Comparison of ENCODE assay signal across 8 mouse cellular contexts in the genomic region with DNA sequence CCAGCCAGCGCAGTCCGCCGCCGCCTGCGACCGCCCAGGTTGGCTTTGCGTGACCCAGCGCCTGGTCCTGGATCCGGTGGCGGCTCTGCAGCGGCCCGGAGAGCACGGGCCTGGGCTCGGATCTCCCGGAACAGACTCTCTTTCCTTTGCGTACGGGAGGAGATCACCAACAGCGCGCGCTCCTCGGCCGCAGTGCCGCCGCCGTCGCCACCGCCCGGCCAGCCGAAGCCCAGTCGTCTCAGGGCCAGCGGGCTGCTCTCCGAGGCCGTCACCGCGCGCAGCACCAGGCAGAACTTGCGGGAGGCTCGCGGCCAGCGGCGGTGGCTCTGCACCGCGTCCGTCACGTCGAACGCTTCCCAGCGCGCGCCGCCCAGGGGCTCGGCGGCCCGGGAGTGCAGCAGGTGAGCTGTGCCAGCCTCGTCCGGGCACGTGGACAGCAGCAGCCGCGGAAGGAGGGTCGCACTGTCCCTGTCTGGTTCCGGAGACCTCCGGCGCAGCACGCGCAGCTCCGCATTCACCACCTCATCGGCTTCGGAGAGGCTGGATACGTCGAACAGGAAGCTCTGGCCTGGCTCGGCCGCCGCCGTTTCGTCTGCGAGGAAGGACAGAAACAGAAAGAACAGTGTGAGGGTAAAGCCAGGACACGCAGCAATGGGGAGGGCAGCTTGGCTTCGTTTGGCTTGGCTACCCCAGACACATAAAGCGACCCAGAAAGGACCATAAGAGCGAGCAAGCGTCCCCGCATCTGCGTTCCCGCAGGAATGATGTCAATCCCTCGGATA. TPM values are rescaled to one million over a fixed set of nuclear protein-coding genes. Genes with fewer than 3 reads are reported as not detected.
DNase-seq lines count a peak whose midpoint lies in the region; ATAC-seq and TF ChIP-seq lines count a peak whose summit lies in the region.
"Had no signal": no experiment of that assay in that cellular context is flagged by ENCODE, and none has a peak within 500 bp of the region (broad histone marks: within the 10 kb centered on the region; RNA-seq: fewer than 3 reads in every experiment).

No protein-coding gene starts in this region.

- no peak overlapping the region for H3K27ac ChIP-seq in forebrain, embryonic 14.5 days (ENCODE audit: low read depth, low read length)
- no peak overlapping the region for H3K27ac ChIP-seq in liver, embryonic 13.5 days
- H3K27ac ChIP-seq in layer of hippocampus, adult 2 months, result no peak overlapping the region

- ATAC-seq in megakaryocyte, adult 5-6 weeks (ENCODE audit: poor library complexity, severe bottlenecking), result no peak
- no peak; the same call in 1 of the 2 replicates for ATAC-seq in forebrain, embryonic 14.5 days
- 0 out of 2 replicates have a peak, but pooled peaks have one; percentile 7 for ATAC-seq in liver, embryonic 13.5 days (ENCODE audit: low read depth)

- H3K36me3 ChIP-seq in megakaryocyte, embryonic 14.5 days (replicated peaks; ENCODE audit: low read length), result no peaks in the 10 kb centered on the region
- no peaks in the 10 kb centered on the region for H3K36me3 ChIP-seq in forebrain, embryonic 14.5 days (ENCODE audit: control insufficient read depth, insufficient read depth, low read length)
- H3K36me3 ChIP-seq in liver, embryonic 13.5 days, result no peaks in the 10 kb centered on the region

- DNase-seq in forebrain, embryonic 14.5 days (ENCODE audit: low spot score), result no peak
- DNase-seq in liver, embryonic 13.5 days, result no peak
- no peak for DNase-seq in layer of hippocampus, adult 2 months (ENCODE audit: low spot score in 2 of 2)
- no peak for DNase-seq in layer of hippocampus, postnatal 10 days (ENCODE audit: low spot score in 2 of 2)
- DNase-seq in layer of hippocampus, adult 18-20 months (ENCODE audit: low spot score in 2 of 2), result no peak
- DNase-seq: adrenal gland, postnatal 10 days had no signal

- peak overlapping the region; percentile 90 for H3K4me3 ChIP-seq in megakaryocyte, embryonic 14.5 days (replicated peaks)
- H3K4me3 ChIP-seq in forebrain, embryonic 14.5 days (ENCODE audit: low read depth, low read length), result peak overlapping the region; percentile 33
- peak overlapping the region; percentile 39 for H3K4me3 ChIP-seq in liver, embryonic 13.5 days (replicated peaks)
- no peak overlapping the region for H3K4me3 ChIP-seq in layer of hippocampus, adult 2 months

- no peak for TF ChIP-seq CTCF in layer of hippocampus, adult 2 months (conservative IDR thresholded peaks at IDR 0.05)

- peak overlapping the region; percentile 17; the same call in 1 of the 2 replicates for H3K9ac ChIP-seq in forebrain, embryonic 14.5 days (ENCODE audit: low read length)
- H3K9ac ChIP-seq in liver, embryonic 13.5 days, result no peak overlapping the region

- under 1% methylated on average over 74 of the region's 85 CpGs for WGBS in forebrain, embryonic 14.5 days
- 4% methylated on average over 69 of the region's 85 CpGs for WGBS in liver, embryonic 13.5 days (ENCODE audit: insufficient replicate concordance)

- H3K9me3 ChIP-seq in megakaryocyte, embryonic 14.5 days, result no peaks in the 10 kb centered on the region; the same call in 1 of the 2 replicates
- no peaks in the 10 kb centered on the region for H3K9me3 ChIP-seq in forebrain, embryonic 14.5 days (replicated peaks; ENCODE audit: control insufficient read depth, low read length)
- H3K9me3 ChIP-seq in liver, embryonic 13.5 days (replicated peaks), result no peaks in the 10 kb centered on the region

- H3K27me3 ChIP-seq in megakaryocyte, embryonic 14.5 days (replicated peaks), result peaks cover 91% of the 10 kb centered on the region
- H3K27me3 ChIP-seq in forebrain, embryonic 14.5 days (replicated peaks; ENCODE audit: control insufficient read depth, insufficient read depth, low read length), result peaks cover 80% of the 10 kb centered on the region
- H3K27me3 ChIP-seq in liver, embryonic 13.5 days, result peaks cover 91% of the 10 kb centered on the region

- peak overlapping the region; percentile 49 for H3K4me2 ChIP-seq in forebrain, embryonic 14.5 days (ENCODE audit: low read length)
- H3K4me2 ChIP-seq in liver, embryonic 13.5 days, result peak overlapping the region; percentile 51

- peaks cover 91% of the 10 kb centered on the region for H3K4me1 ChIP-seq in megakaryocyte, embryonic 14.5 days
- H3K4me1 ChIP-seq in forebrain, embryonic 14.5 days (ENCODE audit: control insufficient read depth, insufficient read depth, low read length), result no peaks in the 10 kb centered on the region
- peaks cover 5% of the 10 kb centered on the region; the same call in 1 of the 2 replicates for H3K4me1 ChIP-seq in liver, embryonic 13.5 days (replicated peaks)

RNA-seq across cellular contexts. Expression of a gene that starts 3.2 kb away (rescaled TPM):
- polyA plus RNA-seq in megakaryocyte, embryonic 14.5 days (2012; ENCODE audit: insufficient read depth, low replicate concordance), result not detected in 2 replicates
- not detected in 2 replicates for total RNA-seq in megakaryocyte, adult 5-6 weeks (2015)
- not detected in 2 replicates for total RNA-seq in megakaryocyte, adult 5-6 weeks (2017)
- not detected in 2 replicates for polyA plus RNA-seq in forebrain, embryonic 14.5 days (2014; fragmentation: Nextera tagmentation; extraction: Ambion mirVana)
- polyA plus RNA-seq in liver, embryonic 13.5 days (2015; fragmentation: Nextera tagmentation; extraction: Ambion mirVana), result not detected in 2 replicates
- not detected for total RNA-seq in layer of hippocampus, adult 2 months (2021)
- not detected for total RNA-seq in layer of hippocampus, postnatal 10 days (2021)
- total RNA-seq in layer of hippocampus, adult 18-20 months (2021), result under 1 TPM; 0.30 to 0.59 TPM

RNA-seq across cellular contexts. Expression of a gene that starts 14.7 kb away (rescaled TPM):
- 5.5 and 11.1 TPM in 2 replicates for polyA plus RNA-seq in megakaryocyte, embryonic 14.5 days (2012; ENCODE audit: insufficient read depth, low replicate concordance)
- 4.7 and 4.8 TPM in 2 replicates for total RNA-seq in megakaryocyte, adult 5-6 weeks (2015)
- total RNA-seq in megakaryocyte, adult 5-6 weeks (2017), result 4.4 and 6.7 TPM in 2 replicates
- polyA plus RNA-seq in forebrain, embryonic 14.5 days (2014; fragmentation: Nextera tagmentation; extraction: Ambion mirVana), result 8.3 and 8.4 TPM in 2 replicates
- 3.7 and 4.1 TPM in 2 replicates for polyA plus RNA-seq in liver, embryonic 13.5 days (2015; fragmentation: Nextera tagmentation; extraction: Ambion mirVana)
- total RNA-seq in layer of hippocampus, adult 2 months (2021), result 10 to 100 TPM; 12.2 to 15.1 TPM
- total RNA-seq in layer of hippocampus, postnatal 10 days (2021), result 10 to 100 TPM; 10.5 to 12.0 TPM
- total RNA-seq in layer of hippocampus, adult 18-20 months (2021), result 10 to 100 TPM; 18.2 to 18.3 TPM
